9 mouse cellular contexts compared by ENCODE assay signal in the genomic region with DNA sequence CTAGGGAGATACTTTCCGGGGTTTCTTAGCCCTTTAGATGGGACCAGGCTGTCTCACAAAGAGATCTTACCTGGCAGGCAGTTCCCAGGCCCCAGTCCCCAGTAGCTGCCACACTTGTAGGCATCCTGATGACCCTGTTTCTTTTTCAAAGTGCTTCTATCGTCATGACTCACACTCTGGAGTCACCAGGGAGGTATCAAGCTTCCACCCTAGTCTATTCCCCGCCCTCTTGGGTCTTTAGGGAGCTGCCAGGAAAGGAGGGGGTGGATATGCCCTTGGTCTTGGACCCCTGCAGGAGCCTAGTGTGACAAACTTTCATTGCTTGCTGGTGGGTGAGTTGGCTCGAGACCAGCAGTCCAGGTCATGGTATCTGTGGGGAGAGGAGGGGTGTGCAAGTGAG. TPM values are rescaled to one million over a fixed set of nuclear protein-coding genes. Genes with fewer than 3 reads are reported as not detected.
DNase-seq lines count a peak whose midpoint lies in the region; ATAC-seq and TF ChIP-seq lines count a peak whose summit lies in the region.
"Had no signal": no experiment of that assay in that cellular context is flagged by ENCODE, and none has a peak within 500 bp of the region (broad histone marks: within the 10 kb centered on the region; RNA-seq: fewer than 3 reads in every experiment).

No protein-coding gene starts in this region.

- intact Hi-C loops in heart, postnatal 14 days (cut with DNase I): no loop called here

- no peak for ATAC-seq in heart, embryonic 16.5 days (replicated peaks; ENCODE audit: extremely low read depth, insufficient read depth, low FRiP score)
- no peak for ATAC-seq in heart, embryonic 12.5 days (ENCODE audit: insufficient number of reproducible peaks, low FRiP score)
- ATAC-seq in forebrain, postnatal 0 days: no peak
- ATAC-seq in midbrain, embryonic 15.5 days (replicated peaks): no peak
- ATAC-seq: CD4-positive, CD25-positive, alpha-beta regulatory T cell, adult 4 months had no signal

- no peak overlapping the region for H3ac ChIP-seq in C2C12 (ENCODE audit: control insufficient read depth, insufficient read length, low read depth)

- WGBS in heart, embryonic 16.5 days: 36% methylated on average over 4 of the region's 4 CpGs
- WGBS in heart, embryonic 12.5 days: 33% methylated on average over 4 of the region's 4 CpGs
- WGBS in forebrain, postnatal 0 days: 48% methylated on average over 4 of the region's 4 CpGs
- WGBS in midbrain, embryonic 15.5 days: 55% methylated on average over 4 of the region's 4 CpGs

- no peak overlapping the region for H3K4me3 ChIP-seq in heart, embryonic 16.5 days (ENCODE audit: low read length)
- H3K4me3 ChIP-seq in heart, embryonic 12.5 days: no peak overlapping the region
- peak overlapping the region; percentile 69 for H3K4me3 ChIP-seq in C2C12 (ENCODE audit: insufficient read depth, poor library complexity, severe bottlenecking)
- peak overlapping the region; percentile 69 for H3K4me3 ChIP-seq in forebrain, postnatal 0 days (ENCODE audit: low read depth, low read length)
- peak overlapping the region; percentile 58 for H3K4me3 ChIP-seq in midbrain, embryonic 15.5 days

- H3K4me2 ChIP-seq in heart, embryonic 16.5 days (ENCODE audit: low read depth, low read length): peak overlapping the region; percentile 71; the same call in 1 of the 2 replicates
- no peak overlapping the region for H3K4me2 ChIP-seq in heart, embryonic 12.5 days
- H3K4me2 ChIP-seq in forebrain, postnatal 0 days (ENCODE audit: low read depth): peak overlapping the region; percentile 89
- H3K4me2 ChIP-seq in midbrain, embryonic 15.5 days: peak overlapping the region; percentile 62

- DNase-seq in forebrain, postnatal 0 days: no peak
- DNase-seq in heart, postnatal 14 days: no peak
- DNase-seq in adrenal gland, adult (ENCODE audit: inconsistent age in 2 of 2, low spot score in 1 of 2): no peak
- DNase-seq in cerebellum, adult 11-12 months: no peak

- peaks cover 35% of the 10 kb centered on the region for H3K79me3 ChIP-seq in C2C12 (ENCODE audit: low read depth)

- H3K79me2 ChIP-seq in C2C12 (ENCODE audit: control insufficient read depth, insufficient read depth): peaks cover 64% of the 10 kb centered on the region

- no peaks in the 10 kb centered on the region for H3K9me3 ChIP-seq in heart, embryonic 16.5 days (replicated peaks; ENCODE audit: control insufficient read depth, low read length)
- H3K9me3 ChIP-seq in heart, embryonic 12.5 days (replicated peaks): no peaks in the 10 kb centered on the region
- H3K9me3 ChIP-seq in forebrain, postnatal 0 days (ENCODE audit: low read length): no peaks in the 10 kb centered on the region
- no peaks in the 10 kb centered on the region for H3K9me3 ChIP-seq in midbrain, embryonic 15.5 days

- TF ChIP-seq CTCF in C2C12 (IDR thresholded peaks at IDR 0.05; ENCODE audit: control insufficient read depth, insufficient read depth, insufficient read length): no peak
- TF ChIP-seq CTCF in forebrain, postnatal 0 days (IDR thresholded peaks at IDR 0.05; ENCODE audit: low read depth): no peak

- no peak overlapping the region for H3K27ac ChIP-seq in heart, embryonic 16.5 days (ENCODE audit: low read length)
- H3K27ac ChIP-seq in heart, embryonic 12.5 days (ENCODE audit: poor library complexity, severe bottlenecking): no peak overlapping the region
- no peak overlapping the region for H3K27ac ChIP-seq in forebrain, postnatal 0 days (ENCODE audit: low read depth, low read length)
- peak overlapping the region; percentile 81; the same call in 1 of the 2 replicates for H3K27ac ChIP-seq in midbrain, embryonic 15.5 days

- H3K9ac ChIP-seq in heart, embryonic 16.5 days (ENCODE audit: low read length): no peak overlapping the region
- no peak overlapping the region for H3K9ac ChIP-seq in heart, embryonic 12.5 days
- peak overlapping the region; percentile 69; the same call in 1 of the 2 replicates for H3K9ac ChIP-seq in forebrain, postnatal 0 days
- peak overlapping the region; percentile 85 for H3K9ac ChIP-seq in midbrain, embryonic 15.5 days

- H3K36me3 ChIP-seq in heart, embryonic 16.5 days (ENCODE audit: control insufficient read depth, insufficient read depth): no peaks in the 10 kb centered on the region
- H3K36me3 ChIP-seq in heart, embryonic 12.5 days: no peaks in the 10 kb centered on the region
- H3K36me3 ChIP-seq in C2C12 (ENCODE audit: control insufficient read depth, insufficient read depth): peaks cover 17% of the 10 kb centered on the region
- H3K36me3 ChIP-seq in forebrain, postnatal 0 days (ENCODE audit: insufficient read depth): no peaks in the 10 kb centered on the region
- no peaks in the 10 kb centered on the region for H3K36me3 ChIP-seq in midbrain, embryonic 15.5 days (replicated peaks)

- H3K27me3 ChIP-seq in heart, embryonic 16.5 days (ENCODE audit: control insufficient read depth, insufficient read depth, low read length): peaks cover 48% of the 10 kb centered on the region
- peaks cover 81% of the 10 kb centered on the region for H3K27me3 ChIP-seq in heart, embryonic 12.5 days (replicated peaks)
- peaks cover 2% of the 10 kb centered on the region for H3K27me3 ChIP-seq in C2C12 (ENCODE audit: control insufficient read depth, insufficient read depth, insufficient read length)
- no peaks in the 10 kb centered on the region for H3K27me3 ChIP-seq in forebrain, postnatal 0 days (ENCODE audit: insufficient read depth, low read length)
- no peaks in the 10 kb centered on the region for H3K27me3 ChIP-seq in midbrain, embryonic 15.5 days (replicated peaks)

- peaks cover 2% of the 10 kb centered on the region; the same call in 1 of the 2 replicates for H3K4me1 ChIP-seq in heart, embryonic 16.5 days (ENCODE audit: control insufficient read depth, insufficient read depth, low read length)
- H3K4me1 ChIP-seq in heart, embryonic 12.5 days (replicated peaks): peaks cover 10% of the 10 kb centered on the region; the same call in 1 of the 2 replicates
- peaks cover 22% of the 10 kb centered on the region for H3K4me1 ChIP-seq in forebrain, postnatal 0 days (ENCODE audit: insufficient read depth)
- H3K4me1 ChIP-seq in midbrain, embryonic 15.5 days: peaks cover 55% of the 10 kb centered on the region

TF ChIP-seq in C2C12, 6 proteins besides CTCF, POLR2A, EP300 and RAD21:
- no peak for TF ChIP-seq MAX (IDR thresholded peaks at IDR 0.05)
- TF ChIP-seq MYOD1 (IDR thresholded peaks at IDR 0.05; ENCODE audit: control insufficient read depth, insufficient read length, low read depth): no peak
- no peak for TF ChIP-seq FOSL1 (IDR thresholded peaks at IDR 0.05; ENCODE audit: insufficient read depth, low read length, poor library complexity, severe bottlenecking)
- TF ChIP-seq USF1 (IDR thresholded peaks at IDR 0.05; ENCODE audit: low read depth): no peak
- no peak for TF ChIP-seq CEBPB (IDR thresholded peaks at IDR 0.05; ENCODE audit: low read depth)
- no peak for TF ChIP-seq MYOG (IDR thresholded peaks at IDR 0.05; ENCODE audit: control insufficient read depth, extremely low read depth, insufficient read length)

RNA-seq across cellular contexts. Expression of gene Chst1, which starts 1.7 kb away (rescaled TPM):
- 2.5 and 2.6 TPM in 2 replicates for polyA plus RNA-seq in heart, embryonic 16.5 days (2015; fragmentation: Nextera tagmentation; extraction: Ambion mirVana)
- 1.3 and 1.6 TPM in 2 replicates for polyA plus RNA-seq in heart, embryonic 12.5 days (2016; fragmentation: Nextera tagmentation; extraction: Ambion mirVana)
- 13.1 TPM for polyA plus RNA-seq in C2C12 (2012; fragmentation: generic; extraction: Trizol)
- total RNA-seq in forebrain, postnatal 0 days (2014; rRNA removed): 42.5 and 47.4 TPM in 2 replicates
- 25.7 and 40.4 TPM in 2 replicates for polyA plus RNA-seq in forebrain, postnatal 0 days (2015; fragmentation: Nextera tagmentation; extraction: Ambion mirVana)
- 48.0 and 49.6 TPM in 2 replicates for polyA plus RNA-seq in midbrain, embryonic 15.5 days (2015; fragmentation: Nextera tagmentation; extraction: Ambion mirVana)
- total RNA-seq in heart, postnatal 14 days (2021): 1 to 10 TPM; 5.6 to 6.3 TPM

Comparison
In these comparisons a context has a peak if more than half of its experiments do, and no peak if none do; other contexts are left out.
1. H3K4me3 ChIP-seq: peak in C2C12 (single experiment), forebrain, postnatal 0 days (single experiment) and midbrain, embryonic 15.5 days (single experiment); none in heart, embryonic 16.5 days (single experiment) and heart, embryonic 12.5 days (single experiment).
2. H3K9ac ChIP-seq: peak in forebrain, postnatal 0 days (single experiment) and midbrain, embryonic 15.5 days (single experiment); none in heart, embryonic 16.5 days (single experiment) and heart, embryonic 12.5 days (single experiment).